Mouse (Mus musculus) spleen, embryonic (tissue): ENCODE measurements at regions not wholly inside any gene's neighbourhood (a gene's known extent, or its start where the extent isn't known, plus 50 kb on each side); places are given as distances from the start of the nearest gene placed in this dataset.

Source experiments
- CTCF ChIA-PET: fragments of 350-600 bp; sonication (Branson Sonifier 250); formaldehyde crosslinking; loops from one replicate; lab custom pipeline; 2022; lab: Charles Lee

DNA sequence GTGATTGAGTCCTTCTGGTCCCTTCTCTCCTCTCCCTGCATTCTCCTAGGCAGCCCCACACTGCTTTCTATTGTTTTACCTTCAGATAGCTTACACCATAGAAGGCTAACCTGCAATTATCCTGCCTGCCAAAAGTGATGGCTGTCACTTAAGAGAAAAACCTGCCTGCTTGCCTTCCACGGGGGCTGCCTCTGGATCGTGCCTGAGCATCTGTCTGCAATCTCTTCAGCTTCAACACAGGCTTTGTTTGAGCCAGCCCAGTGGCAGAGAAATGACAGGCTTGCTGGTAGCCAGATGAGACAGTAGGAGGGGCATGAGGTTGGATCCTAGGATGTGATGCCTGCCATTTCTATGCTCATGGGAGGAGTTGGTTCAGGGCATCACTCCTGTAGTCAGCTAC lies 345.2 kb upstream of the Tshz3 start:
- CTCF ChIA-PET, result no interaction called here

GRCm38 (mm10) chr7:36350616-36351015 lies 347.3 kb upstream of the Tshz3 start:
- CTCF ChIA-PET, result no interaction called here

DNA sequence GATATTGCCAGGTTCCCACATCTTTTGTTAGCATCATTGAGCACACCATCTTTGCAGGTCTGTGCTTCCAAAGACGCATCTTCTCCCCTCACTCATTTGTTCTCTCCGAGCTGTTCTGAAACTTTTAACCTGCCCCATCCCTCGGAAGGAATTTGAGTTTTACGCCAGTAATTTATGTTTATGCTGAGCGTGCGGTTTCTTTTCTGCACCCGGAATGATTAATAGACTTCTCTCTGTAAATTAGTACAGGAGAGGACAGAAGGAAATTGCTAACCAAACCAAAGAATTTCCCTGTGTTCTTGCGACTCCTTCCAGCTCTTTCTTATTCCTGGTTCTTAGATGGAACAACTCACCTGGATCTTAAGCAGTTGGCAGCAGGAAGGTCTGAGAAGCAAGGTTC lies 349.7 kb upstream of the Tshz3 start:
- CTCF ChIA-PET, result no interaction called here

DNA sequence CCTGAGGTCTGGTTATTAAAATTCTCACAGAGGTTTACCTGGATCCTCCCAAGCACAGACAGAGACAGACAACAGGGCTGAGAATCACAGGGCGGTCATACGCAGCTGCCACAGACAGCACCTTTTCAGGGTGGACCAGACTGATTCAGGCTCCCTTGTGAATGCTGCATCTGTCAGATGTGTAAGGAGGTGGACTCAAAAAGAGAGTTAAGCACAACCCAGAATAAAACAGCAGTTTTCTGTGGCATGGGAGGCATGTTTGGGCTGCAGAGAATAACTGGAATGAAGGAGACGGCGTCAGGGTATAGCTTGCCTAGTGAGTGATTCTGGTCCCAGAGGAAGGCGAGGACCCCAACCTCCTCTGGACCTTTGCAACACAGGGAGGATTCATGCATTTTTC lies 363.1 kb upstream of the Tshz3 start:
- CTCF ChIA-PET, result no interaction called here

GRCm38 (mm10) chr7:36334091-36334490 lies 363.8 kb upstream of the Tshz3 start:
- CTCF ChIA-PET, result no interaction called here

GRCm38 (mm10) chr7:36332633-36333032 lies 365.3 kb upstream of the Tshz3 start:
- CTCF ChIA-PET, result no interaction called here

DNA sequence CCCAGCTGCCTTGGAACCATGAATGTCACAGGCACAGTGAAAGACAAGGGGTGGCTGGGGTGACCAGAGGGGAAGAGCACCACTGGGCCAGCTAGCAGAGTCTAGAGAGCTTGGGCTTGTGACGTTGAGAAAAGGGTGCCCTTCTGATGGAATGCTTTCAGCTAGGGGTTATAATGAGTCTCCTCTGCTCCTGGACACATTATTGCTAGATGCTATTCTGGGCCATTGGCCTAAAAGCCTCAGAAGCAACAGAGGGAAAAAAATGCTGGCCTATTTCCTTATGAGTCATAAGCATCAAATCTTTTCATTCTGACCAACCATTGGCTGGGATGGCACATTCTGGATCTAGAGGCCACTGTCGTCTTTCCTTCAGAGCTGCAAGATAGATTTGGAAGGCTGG lies 369.8 kb upstream of the Tshz3 start:
- CTCF ChIA-PET, result no interaction called here

DNA sequence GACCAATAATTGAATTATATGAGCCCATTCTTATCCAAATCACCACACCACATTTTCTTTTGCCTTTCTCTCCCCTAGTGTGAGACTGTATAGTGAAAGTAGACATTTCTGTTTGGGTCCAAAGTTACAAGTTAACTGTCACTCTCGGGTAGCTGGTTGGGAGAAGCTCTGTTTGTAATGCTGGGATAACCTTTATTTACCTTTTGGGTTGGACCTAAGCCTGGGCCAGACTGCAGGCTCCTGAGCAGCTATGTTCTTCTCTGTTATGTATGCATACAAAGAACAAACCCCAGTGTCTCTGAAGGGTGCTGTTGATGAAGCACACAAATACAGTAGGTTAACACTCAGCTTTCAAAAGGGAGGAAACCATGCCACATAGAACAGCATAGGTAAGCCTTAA lies 373.9 kb upstream of the Tshz3 start:
- CTCF ChIA-PET, result no interaction called here

GRCm38 (mm10) chr7:36322181-36322580 lies 375.7 kb upstream of the Tshz3 start:
- CTCF ChIA-PET, result no interaction called here

DNA sequence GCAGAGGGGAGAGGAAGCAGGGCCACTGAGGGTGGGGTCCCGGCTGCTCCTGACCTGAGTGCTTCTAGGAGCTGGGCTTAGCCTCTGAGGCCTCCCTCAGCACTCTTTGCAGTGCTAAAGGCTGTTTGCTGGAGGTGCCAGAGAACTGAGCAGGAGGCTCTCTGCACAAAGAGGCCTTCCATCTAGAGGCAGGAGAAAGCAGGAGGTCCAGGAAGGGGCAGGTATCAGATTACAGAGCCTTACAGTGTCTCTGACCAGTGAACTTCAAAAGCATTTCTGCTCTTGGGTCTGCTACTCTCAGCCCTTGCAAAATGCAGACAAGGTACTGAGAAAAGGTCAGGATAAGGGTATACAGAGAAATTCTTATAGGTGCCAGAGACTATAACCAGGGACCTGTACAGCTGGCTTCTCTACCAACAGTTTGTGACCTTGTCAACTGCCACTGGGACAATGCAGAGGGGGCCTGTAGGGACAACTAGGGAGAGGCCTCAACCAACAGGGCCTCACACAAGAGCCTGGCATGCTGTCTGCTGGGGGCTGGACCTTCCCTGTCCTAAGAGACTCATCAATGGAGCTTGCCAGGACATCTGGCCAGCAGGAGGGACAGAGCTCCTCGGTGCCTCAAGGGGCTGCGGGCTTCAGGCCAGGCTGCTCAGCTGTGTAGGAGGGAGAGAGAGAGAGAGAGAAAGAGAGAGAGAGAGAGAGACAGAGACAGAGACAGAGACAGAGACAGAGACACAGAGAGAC lies 380.3 kb upstream of the Tshz3 start:
- CTCF ChIA-PET, result no interaction called here

- CTCF ChIA-PET, result no interaction called here
These were observed 384.2 kb upstream of the Tshz3 start for GRCm38 (mm10) chr7:36313751-36314150.

DNA sequence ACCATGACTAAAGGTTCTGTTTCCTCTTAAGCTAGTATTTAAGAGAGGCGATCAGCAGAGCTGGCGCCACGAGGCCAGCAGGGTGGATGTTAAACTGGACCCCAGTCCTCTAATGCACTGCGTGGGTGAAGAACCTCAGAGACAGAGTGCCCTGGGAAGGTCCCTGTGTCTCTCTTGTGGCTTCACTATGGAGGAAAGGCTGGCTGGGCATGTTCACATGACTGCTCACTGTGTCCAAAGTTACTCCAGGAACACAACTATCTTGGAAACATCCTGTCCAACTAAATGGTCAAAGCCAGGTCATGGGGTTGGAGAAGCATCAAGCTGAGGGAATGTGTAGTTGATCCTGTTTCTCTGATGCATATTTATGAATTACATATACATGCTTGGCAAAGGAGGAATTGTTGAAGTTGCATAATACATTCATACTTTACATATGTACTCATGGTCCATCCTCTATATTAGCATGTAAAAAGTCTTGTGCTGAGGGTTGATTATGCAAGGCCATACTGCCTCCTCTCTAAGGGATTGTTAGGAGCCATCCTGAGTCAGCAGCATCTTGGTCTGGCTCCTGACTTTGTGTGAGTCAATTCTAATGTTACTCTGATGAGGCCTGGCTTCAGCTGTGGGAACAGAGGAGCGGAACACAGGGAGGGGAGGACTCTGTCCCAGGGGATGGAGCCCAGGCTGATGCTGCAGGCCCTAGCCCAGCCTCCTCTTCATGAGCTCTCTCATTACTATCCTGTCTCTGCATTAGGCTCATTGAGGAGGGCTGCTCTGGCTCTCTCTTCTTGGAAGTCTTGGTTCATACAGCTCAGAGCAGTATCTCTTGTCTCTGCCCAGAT lies 387.9 kb upstream of the Tshz3 start:
- CTCF ChIA-PET, result no interaction called here

GRCm38 (mm10) chr7:36308726-36309125 lies 389.2 kb upstream of the Tshz3 start:
- CTCF ChIA-PET, result no interaction called here

GRCm38 (mm10) chr7:36308106-36308620 lies 389.8 kb upstream of the Tshz3 start:
- CTCF ChIA-PET, result no interaction called here

GRCm38 (mm10) chr7:36277275-36277674 lies 420.6 kb upstream of the Tshz3 start:
- CTCF ChIA-PET, result no interaction called here

GRCm38 (mm10) chr7:36268966-36269365 lies 429.0 kb upstream of the Tshz3 start:
- CTCF ChIA-PET, result no interaction called here

DNA sequence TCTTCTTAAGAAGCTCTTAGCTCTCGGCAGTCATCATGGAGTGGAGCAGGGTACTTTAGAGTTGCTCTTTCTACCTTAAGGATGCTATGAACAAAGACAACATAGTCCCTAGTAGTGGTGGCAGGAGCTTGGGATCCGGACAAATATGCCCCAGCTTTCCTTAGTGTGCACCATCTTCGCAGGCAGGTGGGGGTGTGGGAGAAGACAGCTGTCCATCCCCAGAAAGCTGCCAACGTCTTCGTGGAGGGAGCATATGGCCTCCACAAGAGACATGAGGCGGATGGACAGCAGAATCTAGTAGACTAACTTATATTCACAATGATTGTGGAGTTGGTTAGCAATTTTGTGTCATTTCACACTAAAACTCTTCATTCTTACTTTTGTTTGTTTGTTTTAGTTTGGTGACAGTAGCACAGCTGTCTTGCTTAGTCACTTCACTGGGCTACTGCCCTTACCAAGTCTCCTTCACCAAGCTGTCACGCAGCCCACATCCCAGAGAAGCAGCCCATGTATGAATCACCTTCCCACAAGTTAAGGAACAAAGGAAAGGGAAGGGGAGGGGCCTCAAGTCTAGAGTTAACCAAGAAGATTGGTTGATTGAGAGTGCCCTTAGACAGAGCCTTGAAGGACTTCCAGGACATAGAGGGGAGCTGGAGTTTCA lies 432.6 kb upstream of the Tshz3 start:
- CTCF ChIA-PET, result no interaction called here

- CTCF ChIA-PET, result no interaction called here
These were observed 435.7 kb upstream of the Tshz3 start for GRCm38 (mm10) chr7:36262124-36262710.

- CTCF ChIA-PET, result no interaction called here
These were observed 440.8 kb upstream of the Tshz3 start for GRCm38 (mm10) chr7:36257102-36257501.

DNA sequence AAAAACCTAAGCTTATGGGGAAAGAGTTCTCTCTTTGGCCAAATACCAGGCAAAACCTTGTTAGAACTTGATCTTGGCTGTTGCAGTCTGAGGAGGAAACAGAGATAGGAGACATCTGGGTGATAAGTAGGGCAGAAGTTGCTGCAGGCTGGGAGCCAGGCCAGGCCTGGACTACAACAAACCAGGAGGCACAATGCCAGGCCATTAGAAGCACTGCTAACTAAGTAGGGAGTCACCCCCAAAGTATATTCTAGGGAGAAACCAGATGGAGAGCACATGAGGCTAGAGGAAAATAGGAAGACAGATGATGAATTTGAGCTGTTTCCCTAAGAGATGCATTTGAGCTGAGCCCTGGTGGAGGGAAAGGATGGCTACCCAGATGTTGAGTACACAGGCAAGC lies 444.6 kb upstream of the Zfp507 start:
- CTCF ChIA-PET, result no interaction called here

GRCm38 (mm10) chr7:36236673-36237072 lies 433.9 kb upstream of the Zfp507 start:
- CTCF ChIA-PET, result no interaction called here

GRCm38 (mm10) chr7:36229031-36229430 lies 426.2 kb upstream of the Zfp507 start:
- CTCF ChIA-PET, result no interaction called here
